Mouse (Mus musculus): ENCODE results near the gene Cdk2ap2. TPM values are rescaled to one million over a fixed set of nuclear protein-coding genes. Genes with fewer than 3 reads are reported as not detected.

Cdk2ap2 gene
- polyA plus RNA-seq, 1 experiment from 2014 or later, result 55.7 TPM

DNA sequence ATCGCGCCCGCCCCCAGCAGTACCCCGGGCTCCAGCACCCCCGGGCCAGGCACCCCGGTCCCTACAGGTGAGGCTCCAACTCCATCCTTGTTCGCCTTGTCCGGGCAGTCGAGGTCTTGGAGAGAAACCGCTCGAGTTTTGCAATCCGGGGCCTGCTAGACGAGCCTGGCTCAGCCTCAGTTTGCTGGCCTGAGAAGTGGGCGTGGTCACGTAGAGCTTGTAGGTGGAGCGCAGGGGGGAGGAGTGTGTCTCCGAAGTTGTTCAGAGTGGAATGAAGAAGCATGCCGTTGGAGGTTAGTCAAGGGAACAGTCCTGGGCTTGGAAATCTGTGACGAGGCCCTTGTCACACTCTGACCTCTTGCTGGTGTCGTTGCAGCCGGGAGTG, 451 bp downstream of the Cdk2ap2 start:
- no peak for ATAC-seq (ENCODE audit: insufficient number of reproducible peaks, insufficient read depth, low FRiP score, low TSS enrichment)
- peak overlapping the region; percentile 53 for H3K9ac ChIP-seq
- no peaks in the 10 kb centered on the region for H3K9me3 ChIP-seq
- peaks cover 38% of the 10 kb centered on the region for H3K27me3 ChIP-seq
- no peaks in the 10 kb centered on the region for H3K36me3 ChIP-seq
- H3K4me1 ChIP-seq, result peaks cover 35% of the 10 kb centered on the region
- peak overlapping the region; percentile 62 for H3K4me3 ChIP-seq
- H3K27ac ChIP-seq, result peak overlapping the region; percentile 69
- WGBS, result 2% methylated on average over 21 of the region's 21 CpGs
- H3K4me2 ChIP-seq (replicated peaks), result peak overlapping the region; percentile 72

- no peak for ATAC-seq (ENCODE audit: insufficient number of reproducible peaks, insufficient read depth, low FRiP score, low TSS enrichment)
- Histone ChIP-seq H3K4me1 (peaks cover 35% of the 10 kb centered on the region), H3K27ac (no peak overlapping the region), H3K9ac (no peak overlapping the region), H3K4me3 (no peak overlapping the region), H3K27me3 (peaks cover 40% of the 10 kb centered on the region), H3K36me3 (no peaks in the 10 kb centered on the region), H3K9me3 (no peaks in the 10 kb centered on the region), H3K4me2 (replicated peaks) (no peak overlapping the region)
- WGBS, result 90% methylated on average over 13 of the region's 13 CpGs
Observed at GRCm38 (mm10) chr19:4098426-4098825, 1.4 kb downstream of the Cdk2ap2 start.

GRCm38 (mm10) chr19:4099056-4099455, 2.1 kb downstream of the Cdk2ap2 start:
- 14% methylated on average over 9 of the region's 9 CpGs for WGBS
- Histone ChIP-seq H3K4me3 (no peak overlapping the region), H3K27ac (no peak overlapping the region), H3K27me3 (peaks cover 40% of the 10 kb centered on the region), H3K36me3 (no peaks in the 10 kb centered on the region), H3K4me2 (replicated peaks) (no peak overlapping the region; the same call in 1 of the 2 replicates), H3K9me3 (no peaks in the 10 kb centered on the region), H3K4me1 (peaks cover 35% of the 10 kb centered on the region), H3K9ac (no peak overlapping the region)
- ATAC-seq (ENCODE audit: insufficient number of reproducible peaks, insufficient read depth, low FRiP score, low TSS enrichment), result no peak

DNA sequence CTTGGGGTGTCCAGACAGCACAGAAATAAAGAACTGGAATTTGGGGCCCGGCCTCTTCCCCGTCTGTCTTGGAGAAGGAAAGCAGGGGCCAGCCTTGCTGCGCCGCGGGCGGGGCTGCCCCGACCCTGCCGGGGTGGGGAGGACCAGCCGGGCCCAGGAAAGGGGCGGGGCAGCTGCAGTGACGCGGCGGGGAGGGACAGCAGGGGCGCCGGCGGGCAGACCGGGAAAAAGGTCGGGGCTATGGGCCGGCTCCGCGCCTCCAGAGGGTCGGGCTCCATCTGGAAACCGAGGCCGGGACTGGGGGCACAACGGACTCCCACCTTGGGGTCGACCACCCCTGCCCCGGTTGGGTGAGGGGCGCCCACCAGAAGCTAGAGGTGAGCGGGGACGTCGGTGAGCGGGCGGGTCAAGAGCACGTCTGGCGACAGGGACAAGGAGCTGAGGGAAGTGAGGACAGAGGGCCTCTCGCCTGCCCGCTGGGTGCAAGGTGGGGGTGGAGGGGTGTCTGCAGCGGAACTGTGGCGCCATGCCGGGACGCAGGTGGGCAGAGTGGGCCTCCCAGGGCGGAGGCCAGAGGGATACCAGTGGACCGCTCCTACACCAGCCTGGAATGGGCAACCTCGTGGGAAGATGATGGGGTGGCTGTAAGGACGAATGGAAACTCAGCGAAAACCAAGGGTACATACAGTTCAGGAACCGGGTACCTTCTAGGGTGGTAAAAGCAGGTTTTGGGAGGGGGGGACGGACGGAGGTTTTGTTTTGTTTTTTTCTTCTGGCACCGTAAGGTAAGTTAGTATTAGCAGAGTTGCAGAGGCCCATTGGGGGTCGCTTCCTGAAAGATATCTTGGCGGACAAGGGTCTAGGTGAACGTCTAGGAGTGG, 3.1 kb downstream of the Cdk2ap2 start, which contains the start of gene Pitpnm1:
TSS of gene Pitpnm1 (plus strand) at position 162 of the 881 bp plus-strand sequence.
- no peak within 1 kb of the TSS for H3K27ac ChIP-seq
- H3K4me1 ChIP-seq, result peaks cover 35% of the 10 kb centered on the region
- peak within 1 kb of the TSS; percentile 47 for H3K4me3 ChIP-seq
- no peak for ATAC-seq (ENCODE audit: insufficient number of reproducible peaks, insufficient read depth, low FRiP score, low TSS enrichment)
- H3K9ac ChIP-seq, result peak within 1 kb of the TSS; percentile 37
- 1% methylated on average over 53 of the region's 53 CpGs for WGBS
- no peaks in the 10 kb centered on the region for H3K36me3 ChIP-seq
- no peaks in the 10 kb centered on the region for H3K9me3 ChIP-seq
- H3K4me2 ChIP-seq (replicated peaks), result peak within 1 kb of the TSS; percentile 92
- peaks cover 40% of the 10 kb centered on the region for H3K27me3 ChIP-seq

GRCm38 (mm10) chr19:4100718-4101261, 3.8 kb downstream of the Cdk2ap2 start:
- Histone ChIP-seq H3K27me3 (peaks cover 40% of the 10 kb centered on the region), H3K4me2 (replicated peaks) (peak overlapping the region; percentile 92), H3K9me3 (no peaks in the 10 kb centered on the region), H3K36me3 (no peaks in the 10 kb centered on the region), H3K4me1 (peaks cover 35% of the 10 kb centered on the region), H3K27ac (no peak overlapping the region), H3K4me3 (peak overlapping the region; percentile 47), H3K9ac (peak overlapping the region; percentile 20)
- ATAC-seq (ENCODE audit: insufficient number of reproducible peaks, insufficient read depth, low FRiP score, low TSS enrichment), result no peak
- under 1% methylated on average over 46 of the region's 52 CpGs for WGBS

- WGBS, result 50% methylated on average over 6 of the region's 6 CpGs
- H3K4me3 ChIP-seq, result peak overlapping the region; percentile 47
- H3K9me3 ChIP-seq, result no peaks in the 10 kb centered on the region
- no peak overlapping the region for H3K27ac ChIP-seq
- ATAC-seq (ENCODE audit: insufficient number of reproducible peaks, insufficient read depth, low FRiP score, low TSS enrichment), result no peak
- H3K4me1 ChIP-seq, result peaks cover 30% of the 10 kb centered on the region
- H3K4me2 ChIP-seq (replicated peaks), result peak overlapping the region; percentile 92
- peaks cover 40% of the 10 kb centered on the region for H3K27me3 ChIP-seq
- no peak overlapping the region for H3K9ac ChIP-seq
- no peaks in the 10 kb centered on the region for H3K36me3 ChIP-seq
Observed at GRCm38 (mm10) chr19:4101466-4101865, 4.5 kb downstream of the Cdk2ap2 start.

- H3K4me3 ChIP-seq, result no peak overlapping the region
- no peaks in the 10 kb centered on the region for H3K36me3 ChIP-seq
- peaks cover 28% of the 10 kb centered on the region for H3K4me1 ChIP-seq
- peaks cover 44% of the 10 kb centered on the region for H3K27me3 ChIP-seq
- H3K27ac ChIP-seq, result no peak overlapping the region
- no peaks in the 10 kb centered on the region for H3K9me3 ChIP-seq
- ATAC-seq (ENCODE audit: insufficient number of reproducible peaks, insufficient read depth, low FRiP score, low TSS enrichment), result no peak
- 77% methylated on average over 2 of the region's 2 CpGs for WGBS
- no peak overlapping the region for H3K4me2 ChIP-seq (replicated peaks)
- no peak overlapping the region for H3K9ac ChIP-seq
Observed at GRCm38 (mm10) chr19:4102049-4102448, 5.1 kb downstream of the Cdk2ap2 start.

DNA sequence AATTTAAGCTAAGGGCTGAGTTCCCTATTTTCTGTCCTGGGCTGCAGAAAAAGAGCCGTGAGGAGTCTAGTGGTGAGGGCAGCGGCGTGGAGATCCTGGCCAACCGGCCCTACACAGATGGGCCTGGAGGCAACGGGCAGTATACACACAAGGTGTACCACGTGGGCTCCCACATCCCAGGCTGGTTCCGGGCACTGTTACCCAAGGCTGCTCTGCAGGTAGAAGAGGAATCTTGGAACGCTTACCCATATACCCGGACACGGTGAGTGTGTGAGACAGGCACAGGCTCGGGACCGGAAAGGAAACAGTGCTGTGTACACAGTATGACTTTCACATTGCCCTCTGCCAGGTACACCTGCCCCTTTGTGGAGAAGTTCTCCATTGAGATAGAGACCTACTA, 5.6 kb downstream of the Cdk2ap2 start:
- Histone ChIP-seq H3K9me3 (no peaks in the 10 kb centered on the region), H3K27me3 (peaks cover 44% of the 10 kb centered on the region), H3K27ac (no peak overlapping the region), H3K36me3 (no peaks in the 10 kb centered on the region), H3K9ac (no peak overlapping the region), H3K4me2 (replicated peaks) (no peak overlapping the region), H3K4me1 (peaks cover 24% of the 10 kb centered on the region), H3K4me3 (no peak overlapping the region)
- ATAC-seq (ENCODE audit: insufficient number of reproducible peaks, insufficient read depth, low FRiP score, low TSS enrichment), result no peak
- WGBS, result 92% methylated on average over 12 of the region's 12 CpGs

DNA sequence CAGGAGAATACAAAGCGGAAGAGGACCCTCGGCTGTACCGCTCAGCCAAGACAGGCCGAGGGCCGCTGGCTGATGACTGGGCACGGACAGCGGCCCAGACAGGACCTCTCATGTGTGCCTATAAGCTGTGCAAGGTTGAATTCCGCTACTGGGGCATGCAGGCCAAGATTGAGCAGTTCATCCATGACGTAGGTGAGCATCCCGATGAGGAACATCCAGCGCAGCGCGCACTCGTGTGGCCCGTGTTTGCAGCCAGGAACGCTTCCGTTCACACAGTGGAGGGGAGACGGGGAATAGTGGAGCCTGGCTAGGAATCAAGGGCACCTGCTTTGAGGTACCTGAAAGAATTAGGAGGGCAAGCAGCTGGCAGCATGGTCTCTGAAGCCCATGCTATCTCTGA, 6.3 kb downstream of the Cdk2ap2 start:
- Histone ChIP-seq H3K27me3 (peaks cover 43% of the 10 kb centered on the region), H3K27ac (no peak overlapping the region), H3K4me2 (replicated peaks) (no peak overlapping the region), H3K9me3 (no peaks in the 10 kb centered on the region), H3K4me1 (peaks cover 20% of the 10 kb centered on the region), H3K36me3 (no peaks in the 10 kb centered on the region), H3K9ac (no peak overlapping the region), H3K4me3 (no peak overlapping the region)
- 93% methylated on average over 18 of the region's 18 CpGs for WGBS
- ATAC-seq (ENCODE audit: insufficient number of reproducible peaks, insufficient read depth, low FRiP score, low TSS enrichment), result no peak

GRCm38 (mm10) chr19:4103792-4104191, 6.8 kb downstream of the Cdk2ap2 start:
- no peaks in the 10 kb centered on the region for H3K9me3 ChIP-seq
- 80% methylated on average over 3 of the region's 3 CpGs for WGBS
- H3K36me3 ChIP-seq, result no peaks in the 10 kb centered on the region
- H3K9ac ChIP-seq, result no peak overlapping the region
- peaks cover 20% of the 10 kb centered on the region for H3K4me1 ChIP-seq
- H3K4me3 ChIP-seq, result no peak overlapping the region
- ATAC-seq (ENCODE audit: insufficient number of reproducible peaks, insufficient read depth, low FRiP score, low TSS enrichment), result no peak
- no peak overlapping the region for H3K27ac ChIP-seq
- peaks cover 38% of the 10 kb centered on the region for H3K27me3 ChIP-seq
- H3K4me2 ChIP-seq (replicated peaks), result no peak overlapping the region

DNA sequence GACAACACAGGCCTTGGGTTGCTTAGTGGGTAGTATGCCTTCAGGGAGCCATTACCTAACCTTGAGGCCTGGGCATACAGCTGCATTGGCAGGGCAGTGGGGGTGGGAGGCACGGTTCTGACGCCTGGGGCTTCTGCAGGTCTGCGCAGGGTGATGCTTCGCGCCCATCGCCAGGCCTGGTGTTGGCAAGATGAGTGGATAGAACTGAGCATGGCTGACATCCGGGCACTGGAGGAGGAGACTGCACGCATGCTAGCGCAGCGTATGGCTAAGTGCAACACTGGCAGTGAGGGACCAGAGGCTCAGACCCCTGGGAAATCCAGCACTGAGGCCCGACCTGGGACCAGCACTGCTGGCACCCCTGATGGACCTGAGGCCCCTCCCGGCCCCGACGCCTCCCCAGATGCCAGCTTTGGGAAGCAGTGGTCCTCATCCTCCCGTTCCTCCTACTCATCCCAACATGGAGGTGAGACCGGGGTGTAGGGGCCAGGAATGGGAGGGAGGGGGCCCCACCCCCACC, 7.8 kb downstream of the Cdk2ap2 start:
- no peaks in the 10 kb centered on the region for H3K9me3 ChIP-seq
- no peak overlapping the region for H3K4me2 ChIP-seq (replicated peaks)
- no peak overlapping the region for H3K27ac ChIP-seq
- 91% methylated on average over 16 of the region's 16 CpGs for WGBS
- H3K36me3 ChIP-seq, result no peaks in the 10 kb centered on the region
- no peak overlapping the region for H3K4me3 ChIP-seq
- H3K9ac ChIP-seq, result no peak overlapping the region; the same call in 1 of the 2 replicates
- H3K27me3 ChIP-seq, result peaks cover 32% of the 10 kb centered on the region
- no peak for ATAC-seq (ENCODE audit: insufficient number of reproducible peaks, insufficient read depth, low FRiP score, low TSS enrichment)
- H3K4me1 ChIP-seq, result peaks cover 14% of the 10 kb centered on the region

DNA sequence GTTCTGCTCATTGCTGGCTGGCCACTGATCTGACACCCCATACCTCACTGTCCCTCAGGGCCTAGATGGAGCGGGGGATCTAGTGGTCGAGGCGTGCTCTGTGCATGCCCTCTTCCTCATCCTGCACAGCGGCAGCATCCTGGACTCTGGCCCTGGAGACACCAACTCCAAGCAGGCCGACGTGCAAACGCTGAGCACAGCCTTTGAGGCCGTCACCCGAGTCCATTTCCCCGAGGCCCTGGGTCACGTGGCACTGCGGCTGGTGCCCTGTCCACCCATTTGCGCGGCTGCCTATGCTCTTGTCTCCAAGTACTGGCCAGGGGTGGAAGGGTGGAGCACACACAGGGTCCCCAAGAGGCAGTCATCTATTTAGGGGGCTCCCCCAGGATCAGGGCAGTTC, 9.7 kb downstream of the Cdk2ap2 start:
- no peaks in the 10 kb centered on the region for H3K9me3 ChIP-seq
- peaks cover 3% of the 10 kb centered on the region; the same call in 1 of the 2 replicates for H3K36me3 ChIP-seq
- no peak overlapping the region for H3K27ac ChIP-seq
- no peak overlapping the region for H3K4me2 ChIP-seq (replicated peaks)
- 89% methylated on average over 14 of the region's 14 CpGs for WGBS
- ATAC-seq (ENCODE audit: insufficient number of reproducible peaks, insufficient read depth, low FRiP score, low TSS enrichment), result no peak
- peaks cover 13% of the 10 kb centered on the region for H3K27me3 ChIP-seq
- no peak overlapping the region for H3K4me3 ChIP-seq
- H3K9ac ChIP-seq, result no peak overlapping the region
- 0 out of 2 replicates have a peak, but pooled peaks cover under 1% of the 10 kb centered on the region for H3K4me1 ChIP-seq
